Mouse (Mus musculus) midbrain, postnatal 0 days (tissue): ENCODE results near the gene Brat1. TPM values are rescaled to one million over a fixed set of nuclear protein-coding genes. Genes with fewer than 3 reads are reported as not detected.

Source experiments
- ATAC-seq: fragments of 200-750 bp; cut with Nextera tagmentation; 2 replicates; pipeline ENCODE4 v1.8.0; 2017; ENCODE audit warnings: moderate number of reproducible peaks, mild to moderate bottlenecking, moderate TSS enrichment, moderate library complexity; ENCODE audit not compliant: low FRiP score
- DNase-seq: peaks from one replicate; pipeline ENCODE4 v3.0.0-alpha.2; 2015; ENCODE audit warnings: low spot score
- H3K27ac ChIP-seq: fragments of 300-500 bp; sonication (generic); 2 replicates; pipeline ENCODE4 v1.5.1; 2014; ENCODE audit warnings: low read depth, mild to moderate bottlenecking, low read length, mixed read lengths
- H3K27me3 ChIP-seq: fragments of 300-500 bp; sonication (generic); 2 replicates; pipeline ENCODE4 v1.6.1; 2014; ENCODE audit warnings: low read length, control low read depth, mixed read lengths; ENCODE audit not compliant: insufficient read depth
- H3K36me3 ChIP-seq: fragments of 300-500 bp; sonication (generic); 2 replicates; pipeline ENCODE4 v1.6.1; 2014; ENCODE audit warnings: low read length, control low read depth, mixed read lengths; ENCODE audit not compliant: insufficient read depth
- H3K4me1 ChIP-seq: fragments of 300-500 bp; sonication (generic); 2 replicates; pipeline ENCODE4 v1.6.1; 2014; ENCODE audit warnings: mild to moderate bottlenecking, control low read depth, antibody characterized with exemption, low read length, mixed read lengths; ENCODE audit not compliant: insufficient read depth
- H3K4me2 ChIP-seq: fragments of 300-500 bp; sonication (generic); 2 replicates; pipeline ENCODE4 v1.6.1; 2014; ENCODE audit warnings: low read depth, mild to moderate bottlenecking, low read length, mixed read lengths; ENCODE audit not compliant: poor library complexity, severe bottlenecking
- H3K4me3 ChIP-seq: fragments of 300-500 bp; sonication (generic); 2 replicates; pipeline ENCODE4 v1.5.1; 2014; ENCODE audit warnings: low read depth, mild to moderate bottlenecking, low read length, moderate library complexity
- H3K9ac ChIP-seq: fragments of 300-500 bp; sonication (generic); replicated peaks from 2 replicates; pipeline ENCODE4 v1.6.1; 2014; ENCODE audit warnings: mild to moderate bottlenecking, low read length, moderate library complexity, mixed read lengths; ENCODE audit not compliant: poor library complexity, severe bottlenecking
- H3K9me3 ChIP-seq: fragments of 300-500 bp; sonication (generic); 2 replicates; pipeline ENCODE4 v1.6.1; 2016; ENCODE audit warnings: low read length, control low read depth
- CTCF ChIP-seq: IDR thresholded peaks from 2 replicates; pipeline ENCODE4 v1.5.1; 2016; ENCODE audit warnings: antibody characterized with exemption, mild to moderate bottlenecking
- WGBS: fragments of 180-500 bp; shearing (Covaris S2); extraction: QIAGEN DNeasy Blood & Tissue Kit; methylation state at CpG from one replicate; pipeline ENCODE4 v1.1.7; 2014; 5-methylcytosine and 5-hydroxymethylcytosine counted together
- polyA plus RNA-seq: library from polyadenylated mRNA; unstranded; fragments of >200 nt; fragmentation: Nextera tagmentation; extraction: Ambion mirVana; gene quantifications from 2 replicates; pipeline ENCODE4 v1.2.1, GENCODE M21; 2015
- total RNA-seq: library from RNA; depleted of rRNA; stranded (reverse); fragments of >200 nt; gene quantifications from 2 replicates; pipeline ENCODE4 v1.2.3, GENCODE M21; 2014

Brat1 gene
- total and polyA plus RNA-seq, 2 experiments from 2014 or later, result 16.4 to 40.3 TPM

GRCm38 (mm10) chr5:140752639-140753038, 47.8 kb downstream of the Brat1 start:
- Histone ChIP-seq H3K9me3 (no peaks in the 10 kb centered on the region), H3K27ac (no peak overlapping the region), H3K4me2 (no peak overlapping the region), H3K27me3 (no peaks in the 10 kb centered on the region), H3K36me3 (peaks cover 10% of the 10 kb centered on the region; the same call in 1 of the 2 replicates), H3K4me3 (no peak overlapping the region), H3K9ac (no peak overlapping the region), H3K4me1 (peaks cover 5% of the 10 kb centered on the region; the same call in 1 of the 2 replicates)
- peak; percentile 65 for TF ChIP-seq CTCF
- ATAC-seq (no peak), DNase-seq (no peak)
- 90% methylated on average over 3 of the region's 3 CpGs for WGBS

DNA sequence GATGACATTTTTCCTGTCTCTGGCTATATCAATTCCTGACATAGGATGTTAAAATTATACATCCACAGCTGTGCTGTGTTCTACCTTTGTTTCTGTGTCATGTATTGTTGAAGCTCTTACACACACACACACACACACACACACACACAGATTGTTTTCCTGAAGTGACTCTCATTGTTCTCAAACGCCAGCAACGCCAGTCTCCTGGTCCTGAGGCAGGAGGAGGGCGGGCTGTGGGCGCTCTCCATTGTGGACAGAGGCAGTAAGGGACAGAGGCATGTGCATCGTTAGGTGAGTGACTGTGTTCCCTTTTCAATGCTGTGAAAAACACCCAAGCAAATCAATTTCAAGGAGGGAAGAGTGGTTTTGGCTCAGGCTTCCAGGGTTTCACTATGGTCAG, 48.4 kb downstream of the Brat1 start:
- Histone ChIP-seq H3K9me3 (no peaks in the 10 kb centered on the region), H3K27ac (no peak overlapping the region), H3K4me3 (no peak overlapping the region), H3K9ac (no peak overlapping the region), H3K4me2 (no peak overlapping the region), H3K4me1 (peaks cover 5% of the 10 kb centered on the region; the same call in 1 of the 2 replicates), H3K27me3 (no peaks in the 10 kb centered on the region), H3K36me3 (peaks cover 10% of the 10 kb centered on the region; the same call in 1 of the 2 replicates)
- TF ChIP-seq CTCF, result no peak
- 60% methylated on average over 5 of the region's 5 CpGs for WGBS
- DNase-seq, result no peak
- ATAC-seq, result no peak

DNA sequence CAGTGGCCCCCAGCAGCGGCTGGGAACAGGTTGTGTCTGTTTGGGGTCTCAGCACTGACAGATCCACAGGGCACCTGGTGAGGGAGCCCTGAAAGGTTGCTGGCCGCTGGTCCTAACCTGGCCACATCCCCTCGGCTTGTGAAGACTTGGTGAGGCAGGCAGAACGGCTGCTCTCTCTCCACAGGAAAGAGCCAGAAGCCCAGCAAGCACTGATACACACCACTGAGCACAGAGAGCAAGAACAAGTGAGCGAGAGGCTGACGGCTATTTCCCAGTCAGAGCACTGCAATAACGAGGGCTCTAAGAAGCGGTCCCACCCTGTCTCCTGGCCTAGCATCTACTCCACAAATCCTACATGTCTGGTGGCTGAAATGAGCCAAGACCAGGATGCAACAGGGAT, 54.1 kb downstream of the Brat1 start:
- Histone ChIP-seq H3K9me3 (no peaks in the 10 kb centered on the region), H3K4me1 (no peaks in the 10 kb centered on the region), H3K9ac (no peak overlapping the region), H3K36me3 (peaks cover 38% of the 10 kb centered on the region), H3K27me3 (no peaks in the 10 kb centered on the region), H3K4me3 (no peak overlapping the region), H3K27ac (no peak overlapping the region), H3K4me2 (no peak overlapping the region)
- DNase-seq, result no peak
- TF ChIP-seq CTCF, result no peak
- no peak for ATAC-seq
- 76% methylated on average over 8 of the region's 8 CpGs for WGBS

DNA sequence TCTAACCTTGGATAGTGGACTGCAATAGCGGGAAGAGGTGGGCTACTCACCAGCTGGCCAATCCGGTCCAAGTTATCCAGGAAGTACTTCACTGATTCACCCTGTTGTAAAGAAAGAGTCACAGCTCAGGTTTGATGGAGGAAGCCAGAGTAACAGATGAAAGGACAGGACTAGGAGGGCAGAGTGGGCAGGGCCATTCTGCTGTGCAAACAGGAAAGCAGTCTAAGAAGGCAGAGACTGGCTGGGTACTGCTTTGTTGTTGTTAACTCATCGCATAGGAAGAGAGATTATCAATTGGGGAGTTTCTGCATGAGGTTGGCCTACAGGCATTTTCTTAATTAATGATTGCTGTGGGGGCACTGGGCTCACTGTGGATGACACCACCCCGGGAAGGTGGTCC, 57.7 kb downstream of the Brat1 start:
- 93% methylated on average over 4 of the region's 4 CpGs for WGBS
- ATAC-seq, result no peak

DNA sequence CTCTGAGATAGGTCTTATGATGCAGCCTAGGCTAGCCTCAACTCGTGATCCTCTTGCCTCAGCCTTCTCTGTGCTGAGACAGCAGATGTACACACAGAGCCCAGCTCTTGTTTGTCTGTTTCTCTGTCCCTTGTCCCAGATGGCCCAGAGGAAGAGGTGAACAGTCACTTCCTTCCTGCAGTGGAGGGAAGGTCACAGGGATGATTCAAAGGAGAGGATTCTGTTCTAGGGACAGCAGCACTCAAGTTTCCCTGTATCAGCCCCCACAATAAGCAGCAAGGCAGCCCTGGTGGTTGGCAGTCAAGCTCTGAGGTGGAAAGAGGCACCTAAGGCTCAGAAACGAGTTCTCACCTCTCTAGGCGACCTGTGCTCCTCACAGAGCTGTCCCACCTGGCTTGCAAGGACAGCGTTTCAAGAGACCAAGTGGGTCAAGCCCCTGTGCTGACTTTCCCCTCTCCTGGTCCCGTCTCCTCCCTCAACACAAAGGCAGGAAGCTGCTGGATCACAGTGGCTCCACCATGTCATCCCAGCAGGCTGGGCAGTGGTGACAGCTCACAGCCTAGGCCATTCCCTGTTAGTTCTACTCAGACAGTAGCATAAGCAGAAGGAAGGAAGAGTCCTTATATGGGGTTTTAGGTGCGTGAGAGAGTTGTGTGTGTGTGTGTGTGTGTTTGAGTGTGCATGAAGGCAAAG, 60.3 kb downstream of the Brat1 start:
- Histone ChIP-seq H3K27me3 (no peaks in the 10 kb centered on the region), H3K27ac (no peak overlapping the region), H3K4me1 (peaks cover 8% of the 10 kb centered on the region; the same call in 1 of the 2 replicates), H3K4me2 (no peak overlapping the region), H3K36me3 (peaks cover 16% of the 10 kb centered on the region), H3K9me3 (no peaks in the 10 kb centered on the region), H3K4me3 (no peak overlapping the region), H3K9ac (no peak overlapping the region)
- ATAC-seq, result no peak
- WGBS, result 71% methylated on average over 6 of the region's 6 CpGs
- TF ChIP-seq CTCF, result no peak
- no peak for DNase-seq

More for the DNA sequence above, 57.7 kb downstream of the Brat1 start:
- no peak for DNase-seq
- H3K4me3 ChIP-seq, result no peak overlapping the region
- H3K9me3 ChIP-seq, result no peaks in the 10 kb centered on the region
- H3K36me3 ChIP-seq, result peaks cover 33% of the 10 kb centered on the region
- H3K4me2 ChIP-seq, result no peak overlapping the region
- H3K27ac ChIP-seq, result no peak overlapping the region
- H3K27me3 ChIP-seq, result no peaks in the 10 kb centered on the region
- no peaks in the 10 kb centered on the region for H3K4me1 ChIP-seq
- H3K9ac ChIP-seq, result no peak overlapping the region
- no peak for TF ChIP-seq CTCF

DNA sequence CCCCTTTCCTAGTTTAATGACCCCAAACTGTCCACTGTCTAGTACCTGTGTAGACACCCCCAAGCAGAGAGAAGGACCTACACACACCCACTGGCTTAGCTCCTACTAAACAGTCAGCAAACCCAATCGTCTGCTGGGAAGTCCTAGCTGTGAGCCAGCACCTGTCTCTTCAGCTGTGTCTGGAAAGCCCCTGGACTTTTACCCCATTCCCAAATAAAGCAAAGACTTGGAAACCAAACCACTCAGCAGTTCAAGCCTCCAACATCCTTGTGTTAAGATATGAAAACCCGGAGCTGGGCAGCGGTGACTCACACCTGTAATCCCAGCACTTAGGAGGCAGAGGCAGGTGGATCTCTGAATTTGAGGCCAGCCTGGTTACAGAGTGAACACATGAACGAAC, 61.8 kb downstream of the Brat1 start:
- WGBS, result 95% methylated on average over 4 of the region's 4 CpGs
- Histone ChIP-seq H3K4me3 (no peak overlapping the region), H3K27ac (no peak overlapping the region), H3K4me2 (no peak overlapping the region), H3K9ac (no peak overlapping the region), H3K36me3 (peaks cover 8% of the 10 kb centered on the region; the same call in 1 of the 2 replicates), H3K27me3 (no peaks in the 10 kb centered on the region), H3K9me3 (no peaks in the 10 kb centered on the region), H3K4me1 (peaks cover 8% of the 10 kb centered on the region; the same call in 1 of the 2 replicates)
- no peak for TF ChIP-seq CTCF
- no peak for DNase-seq
- ATAC-seq, result no peak
